Mouse (Mus musculus): ENCODE data around the gene Eef1akmt2. TPM values are rescaled to one million over a fixed set of nuclear protein-coding genes. Genes with fewer than 3 reads are reported as not detected.

Eef1akmt2 gene
- total and polyA plus RNA-seq, 3 experiments = 31.4 to 87.2 (median 35.9) TPM

DNA sequence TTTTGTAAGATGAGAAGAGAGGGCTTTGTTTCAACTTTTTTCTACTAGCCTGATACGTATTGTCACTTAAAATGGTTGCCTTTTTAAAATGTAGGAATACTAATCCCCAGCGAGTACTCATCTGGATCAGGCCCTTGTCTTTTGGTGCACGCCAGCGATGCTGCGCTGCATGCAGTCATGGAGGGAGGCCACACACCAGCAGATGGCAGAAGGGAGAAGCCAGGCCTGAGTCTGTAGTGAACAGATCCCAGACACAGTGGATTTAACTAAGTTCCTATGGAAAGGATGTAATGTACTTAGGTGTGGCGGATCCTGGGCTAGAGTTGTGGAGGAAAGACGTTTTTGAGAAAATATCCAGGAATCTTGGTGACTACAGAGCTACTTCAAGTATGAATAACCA lies 31.6 kb upstream of the Eef1akmt2 start:
- H3K27me3 ChIP-seq (replicated peaks) = no peaks in the 10 kb centered on the region
- dilution Hi-C loops (cut with MboI; ENCODE audit: extremely low pct_ligation_motif_present, extremely low pct_unique_long_range_greater_than_20kb, low sequenced_read_pairs) (no loop called here), in situ Hi-C loops (cut with MboI; ENCODE audit: low pct_ligation_motif_present, low pct_unique_long_range_greater_than_20kb, low sequenced_read_pairs) (no loop called here)
- H3K79me2 ChIP-seq (replicated peaks; ENCODE audit: control insufficient read depth, extremely low read depth, insufficient read depth, poor library complexity, severe bottlenecking) = no peaks in the 10 kb centered on the region
- no peak for DNase-seq (ENCODE audit: extremely low read depth)
- no peak overlapping the region for H3K27ac ChIP-seq (ENCODE audit: insufficient read depth, low read depth)
- peaks cover 55 to 64% of the 10 kb centered on the region in 2 experiments for H3K36me3 ChIP-seq (replicated peaks in 1 of 2; ENCODE audit: control insufficient read depth in 1 of 2, insufficient read depth in 1 of 2, low read length in 1 of 2)
- TF ChIP-seq KAT2A (IDR thresholded peaks at IDR 0.05; ENCODE audit: insufficient replicate concordance, low read length) (no peak), HCFC1 (IDR thresholded peaks at IDR 0.05; ENCODE audit: low read depth, low read length) (no peak), SMC3 (IDR thresholded peaks at IDR 0.05; ENCODE audit: low read depth, low read length) (no peak; the same call in 1 of the 2 replicates), EP300 (IDR thresholded peaks at IDR 0.05; ENCODE audit: low read length) (no peak), SIN3A (IDR thresholded peaks at IDR 0.05; ENCODE audit: low read length) (no peak), MEF2A (IDR thresholded peaks at IDR 0.05; ENCODE audit: borderline replicate concordance, low read depth, low read length) (no peak), CTCF (conservative IDR thresholded peaks at IDR 0.05 in 1 of 2, IDR thresholded peaks at IDR 0.05 in 1 of 2; ENCODE audit: low read depth in 2 of 2, low read length in 2 of 2) (peak in 1 of 2 experiments; percentile 28; a peak in 2 of 4 replicates)
- no peak overlapping the region for H3K4me2 ChIP-seq (ENCODE audit: insufficient read depth, low read depth, poor library complexity, severe bottlenecking)
- H3K9me3 ChIP-seq (replicated peaks; ENCODE audit: low read length) = no peaks in the 10 kb centered on the region
- no peak overlapping the region for H3K9ac ChIP-seq (ENCODE audit: insufficient read depth, low read depth)
- no peak overlapping the region for H3K4me3 ChIP-seq (replicated peaks in 1 of 3; ENCODE audit: low read depth in 2 of 3, low read length in 2 of 3, poor library complexity in 1 of 3)
- H3K4me1 ChIP-seq (ENCODE audit: control insufficient read depth in 1 of 2, insufficient read depth in 2 of 2) = peaks cover 0 to 8% of the 10 kb centered on the region in 2 experiments; a peak in 2 of 4 replicates

GRCm38 (mm10) chr7:132882343-132882742 lies 29.9 kb upstream of the Eef1akmt2 start:
- Histone ChIP-seq H3K4me1 (ENCODE audit: control insufficient read depth in 1 of 2, insufficient read depth in 2 of 2) (peaks cover 0 to 3% of the 10 kb centered on the region in 2 experiments; a peak in 2 of 4 replicates), H3K4me3 (replicated peaks in 1 of 3; ENCODE audit: low read depth in 2 of 3, low read length in 2 of 3, poor library complexity in 1 of 3) (no peak overlapping the region), H3K27me3 (replicated peaks) (no peaks in the 10 kb centered on the region), H3K27ac (ENCODE audit: insufficient read depth, low read depth) (no peak overlapping the region), H3K79me2 (replicated peaks; ENCODE audit: control insufficient read depth, extremely low read depth, insufficient read depth, poor library complexity, severe bottlenecking) (no peaks in the 10 kb centered on the region), H3K9ac (ENCODE audit: insufficient read depth, low read depth) (no peak overlapping the region), H3K36me3 (replicated peaks in 1 of 2; ENCODE audit: control insufficient read depth in 1 of 2, insufficient read depth in 1 of 2, low read length in 1 of 2) (peaks cover 69 to 80% of the 10 kb centered on the region in 2 experiments), H3K4me2 (ENCODE audit: insufficient read depth, low read depth, poor library complexity, severe bottlenecking) (no peak overlapping the region), H3K9me3 (replicated peaks; ENCODE audit: low read length) (no peaks in the 10 kb centered on the region)
- dilution Hi-C loops (cut with MboI; ENCODE audit: extremely low pct_ligation_motif_present, extremely low pct_unique_long_range_greater_than_20kb, low sequenced_read_pairs) = no loop called here
- in situ Hi-C loops (cut with MboI; ENCODE audit: low pct_ligation_motif_present, low pct_unique_long_range_greater_than_20kb, low sequenced_read_pairs) = no loop called here
- TF ChIP-seq RAD21 (IDR thresholded peaks at IDR 0.05; ENCODE audit: low read depth, low read length) (peak; percentile 51), KAT2A (IDR thresholded peaks at IDR 0.05; ENCODE audit: insufficient replicate concordance, low read length) (no peak), SMC3 (IDR thresholded peaks at IDR 0.05; ENCODE audit: low read depth, low read length) (peak; percentile 34; the same call in 1 of the 2 replicates), CTCF (conservative IDR thresholded peaks at IDR 0.05 in 1 of 2, IDR thresholded peaks at IDR 0.05 in 1 of 2; ENCODE audit: low read depth in 2 of 2, low read length in 2 of 2) (peak in 1 of 2 experiments; percentile 64; a peak in 2 of 4 replicates)
- DNase-seq (ENCODE audit: extremely low read depth) = peak; percentile 48

DNA sequence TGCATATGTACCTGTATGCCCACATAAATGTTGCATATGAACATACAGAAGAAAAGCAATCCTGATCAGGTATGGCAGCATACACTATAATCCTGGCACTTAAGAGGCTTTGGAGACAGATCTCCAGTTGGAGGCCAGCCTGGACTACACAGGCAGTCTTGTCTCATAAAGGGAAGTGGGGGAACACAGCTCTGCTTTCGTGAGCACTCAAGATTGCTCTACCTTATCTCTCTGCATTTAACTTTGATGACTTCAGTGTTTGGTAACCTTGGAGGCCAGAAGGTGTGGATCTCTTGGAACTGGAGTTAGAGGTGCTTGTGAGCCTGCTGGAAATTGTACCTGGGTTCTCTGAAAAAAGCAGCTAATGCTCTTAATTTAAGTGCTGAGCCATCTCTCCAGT lies 27.8 kb upstream of the Eef1akmt2 start:
- Histone ChIP-seq H3K27me3 (replicated peaks) (no peaks in the 10 kb centered on the region), H3K27ac (ENCODE audit: insufficient read depth, low read depth) (no peak overlapping the region), H3K4me1 (ENCODE audit: control insufficient read depth in 1 of 2, insufficient read depth in 2 of 2) (no peaks in the 10 kb centered on the region), H3K36me3 (replicated peaks in 1 of 2; ENCODE audit: control insufficient read depth in 1 of 2, insufficient read depth in 1 of 2, low read length in 1 of 2) (peaks cover 85 to 96% of the 10 kb centered on the region in 2 experiments), H3K9ac (ENCODE audit: insufficient read depth, low read depth) (no peak overlapping the region), H3K79me2 (replicated peaks; ENCODE audit: control insufficient read depth, extremely low read depth, insufficient read depth, poor library complexity, severe bottlenecking) (no peaks in the 10 kb centered on the region), H3K4me2 (ENCODE audit: insufficient read depth, low read depth, poor library complexity, severe bottlenecking) (no peak overlapping the region), H3K9me3 (replicated peaks; ENCODE audit: low read length) (no peaks in the 10 kb centered on the region), H3K4me3 (replicated peaks in 1 of 3; ENCODE audit: low read depth in 2 of 3, low read length in 2 of 3, poor library complexity in 1 of 3) (no peak overlapping the region)
- no peak for DNase-seq (ENCODE audit: extremely low read depth)
- dilution Hi-C loops (cut with MboI; ENCODE audit: extremely low pct_ligation_motif_present, extremely low pct_unique_long_range_greater_than_20kb, low sequenced_read_pairs) = no loop called here
- in situ Hi-C loops (cut with MboI; ENCODE audit: low pct_ligation_motif_present, low pct_unique_long_range_greater_than_20kb, low sequenced_read_pairs) = no loop called here
- TF ChIP-seq ZC3H11A (IDR thresholded peaks at IDR 0.05; ENCODE audit: low read depth, low read length) = no peak
- TF ChIP-seq GABPA (IDR thresholded peaks at IDR 0.05; ENCODE audit: insufficient replicate concordance, low read depth, low read length) = no peak
- no peak for TF ChIP-seq RCOR1 (conservative IDR thresholded peaks at IDR 0.05; ENCODE audit: low read depth, low read length)
- no peak for TF ChIP-seq NELFE (IDR thresholded peaks at IDR 0.05; ENCODE audit: low read depth, low read length)
- TF ChIP-seq PAX5 (IDR thresholded peaks at IDR 0.05; ENCODE audit: low read length) = no peak
- TF ChIP-seq BHLHE40 (IDR thresholded peaks at IDR 0.05; ENCODE audit: low read depth, low read length) = no peak
- no peak for TF ChIP-seq TCF12 (IDR thresholded peaks at IDR 0.05; ENCODE audit: low read depth, low read length)
- no peak for TF ChIP-seq TBP (conservative IDR thresholded peaks at IDR 0.05; ENCODE audit: low read depth, low read length)
- TF ChIP-seq KAT2A (IDR thresholded peaks at IDR 0.05; ENCODE audit: insufficient replicate concordance, low read length) = no peak
- TF ChIP-seq MEF2A (IDR thresholded peaks at IDR 0.05; ENCODE audit: borderline replicate concordance, low read depth, low read length) = no peak
- TF ChIP-seq MAFK (IDR thresholded peaks at IDR 0.05; ENCODE audit: insufficient replicate concordance, low read length) = no peak
